Mouse (Mus musculus) thymus, adult 2 months (tissue): ENCODE data around the gene Gm13769. TPM values are rescaled to one million over a fixed set of nuclear protein-coding genes. Genes with fewer than 3 reads are reported as not detected.
"Not testable (repeated sequence)": the region's sequence is repeated elsewhere in the genome, so short reads cannot be mapped to it uniquely, and the experiment has no call there.

Experiments
- DNase-seq: peaks from one replicate; pipeline ENCODE4 v3.0.0; 2021
- H3K27ac ChIP-seq: fragments of 200-500 bp; 2 replicates; pipeline ENCODE4 v1.5.1; 2012; ENCODE audit warnings: low read length, control low read depth; ENCODE audit not compliant: control insufficient read depth, insufficient read depth
- H3K27me3 ChIP-seq: fragments of 200-500 bp; 2 replicates; pipeline ENCODE4 v1.6.1; 2012; ENCODE audit warnings: mild to moderate bottlenecking, low read length, moderate library complexity, mixed read lengths; ENCODE audit not compliant: control insufficient read depth, insufficient read depth
- H3K36me3 ChIP-seq: fragments of 200-500 bp; 2 replicates; pipeline ENCODE4 v1.6.1; 2012; ENCODE audit warnings: mild to moderate bottlenecking, low read length, moderate library complexity; ENCODE audit not compliant: control insufficient read depth, insufficient read depth
- H3K4me1 ChIP-seq: fragments of 200-500 bp; replicated peaks from 2 replicates; pipeline ENCODE4 v1.6.1; 2012; ENCODE audit warnings: low read length; ENCODE audit not compliant: control insufficient read depth, insufficient read depth
- H3K4me3 ChIP-seq: fragments of 200-500 bp; 2 replicates; pipeline ENCODE4 v1.5.1; 2012; ENCODE audit warnings: mild to moderate bottlenecking, low read length, control low read depth, moderate library complexity; ENCODE audit not compliant: control insufficient read depth, insufficient read depth
- CTCF ChIP-seq: fragments of 200-500 bp; IDR thresholded peaks from 2 replicates; pipeline ENCODE4 v1.5.1; 2012; ENCODE audit warnings: mild to moderate bottlenecking, control low read depth, low read length, moderate library complexity, borderline replicate concordance; ENCODE audit not compliant: control insufficient read depth, poor library complexity, insufficient read depth; ENCODE audit errors: extremely low read depth
- POLR2A ChIP-seq: fragments of 200-500 bp; IDR thresholded peaks from 2 replicates; pipeline ENCODE4 v1.6.1; 2012; ENCODE audit warnings: mild to moderate bottlenecking, low read length, control low read depth, moderate library complexity; ENCODE audit not compliant: control insufficient read depth, poor library complexity, insufficient read depth; ENCODE audit errors: extremely low read depth
- WGBS: fragments of 180-500 bp; shearing (Covaris S2); methylation state at CpG from one replicate; pipeline ENCODE4 v1.1.7; 2018; 5-methylcytosine and 5-hydroxymethylcytosine counted together
- polyA plus RNA-seq: library from polyadenylated mRNA; depleted of rRNA; stranded (reverse); fragments of >200 nt; gene quantifications from 2 replicates; pipeline ENCODE4 v1.2.3, GENCODE M21; 2012; rRNA removed

Gene Gm13769
- not detected in 2 replicates for polyA plus RNA-seq

- not testable (repeated sequence) for H3K27ac ChIP-seq, DNase-seq, H3K4me1 ChIP-seq, H3K27me3 ChIP-seq, H3K4me3 ChIP-seq, H3K36me3 ChIP-seq
- no CpG with 5 or more reads among the region's 6 CpGs for WGBS
Measured at GRCm38 (mm10) chr2:90321900-90322299, at the start of gene Gm13769. TSS of gene Gm13769 (plus strand) at chr2:90322200.

DNA sequence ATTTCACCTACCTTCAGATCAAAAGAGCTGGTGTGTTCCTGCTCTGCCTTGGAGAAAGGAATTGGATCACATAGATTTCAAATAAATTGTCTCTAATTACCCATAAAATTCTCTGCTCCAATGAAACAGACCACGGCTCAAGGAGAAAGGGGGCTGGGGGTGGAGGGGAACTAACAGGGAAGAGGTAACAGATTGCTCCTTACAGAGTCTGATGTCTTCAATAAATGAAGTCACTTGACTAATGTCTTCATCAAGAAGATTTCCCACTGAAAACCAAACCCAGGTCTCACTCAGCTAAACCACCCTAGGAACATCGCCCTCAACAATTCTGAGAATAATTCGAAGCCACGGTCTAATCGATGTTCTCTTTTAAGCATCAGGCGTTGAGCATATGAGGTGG, 29.3 kb upstream of the Gm13769 start, which contains the start of gene Olfr1272:
Olfr1272 (minus strand) TSS at position 101 of the 400 bp plus-strand sequence.
- no peak for DNase-seq
- no peaks in the 10 kb centered on the region for H3K36me3 ChIP-seq
- 94% methylated on average over 6 of the region's 6 CpGs for WGBS
- no peak within 1 kb of the TSS for H3K27ac ChIP-seq
- TF ChIP-seq POLR2A (no peak), CTCF (no peak)
- no peaks in the 10 kb centered on the region for H3K27me3 ChIP-seq
- H3K4me3 ChIP-seq: no peak within 1 kb of the TSS
- H3K4me1 ChIP-seq: no peaks in the 10 kb centered on the region

DNA sequence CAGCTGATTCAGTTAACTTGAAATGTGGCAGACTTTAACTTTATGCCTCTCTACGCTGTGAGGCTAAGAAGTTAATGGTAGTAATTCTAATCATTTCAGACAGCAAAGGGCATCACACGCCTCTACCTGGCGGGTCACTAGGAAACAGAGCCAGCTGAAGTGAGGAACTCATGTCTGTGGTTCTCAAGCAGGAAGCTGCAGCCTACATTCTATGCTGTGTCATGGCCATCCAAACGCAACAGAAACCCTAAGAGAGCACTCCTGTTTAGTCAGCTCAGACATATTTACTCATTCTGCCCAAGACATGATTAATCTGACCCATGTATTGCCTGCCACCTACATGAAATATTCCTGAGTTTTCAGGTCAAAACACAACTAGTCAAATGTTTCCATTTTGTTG, 24.7 kb downstream of the Gm13769 start:
- WGBS: no CpG with 5 or more reads among the region's 4 CpGs
- H3K36me3 ChIP-seq, H3K4me3 ChIP-seq, H3K27ac ChIP-seq, H3K27me3 ChIP-seq, H3K4me1 ChIP-seq, DNase-seq: not testable (repeated sequence)

DNA sequence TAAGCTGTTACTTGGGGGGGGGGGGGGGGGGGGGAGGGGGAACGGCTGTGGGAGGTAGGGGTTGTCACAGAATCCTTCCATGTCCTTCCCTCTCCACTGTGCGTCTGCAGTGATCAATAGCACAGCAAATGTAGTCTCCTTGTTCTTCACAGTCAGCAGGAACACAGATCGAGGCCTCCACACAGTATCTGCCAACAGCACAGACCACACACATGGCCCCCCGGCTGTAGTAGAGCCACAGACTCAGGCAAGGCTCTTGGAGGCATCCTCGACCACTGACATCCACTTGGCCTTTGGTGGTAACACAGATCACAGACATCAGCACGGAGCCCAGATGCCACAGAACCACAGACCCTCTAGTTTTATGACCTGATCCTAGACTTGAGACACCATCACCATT, 29.0 kb downstream of the Gm13769 start:
- not testable (repeated sequence) for H3K4me3 ChIP-seq, H3K27me3 ChIP-seq, H3K36me3 ChIP-seq, H3K27ac ChIP-seq, DNase-seq, H3K4me1 ChIP-seq
- no CpG with 5 or more reads among the region's 6 CpGs for WGBS

DNA sequence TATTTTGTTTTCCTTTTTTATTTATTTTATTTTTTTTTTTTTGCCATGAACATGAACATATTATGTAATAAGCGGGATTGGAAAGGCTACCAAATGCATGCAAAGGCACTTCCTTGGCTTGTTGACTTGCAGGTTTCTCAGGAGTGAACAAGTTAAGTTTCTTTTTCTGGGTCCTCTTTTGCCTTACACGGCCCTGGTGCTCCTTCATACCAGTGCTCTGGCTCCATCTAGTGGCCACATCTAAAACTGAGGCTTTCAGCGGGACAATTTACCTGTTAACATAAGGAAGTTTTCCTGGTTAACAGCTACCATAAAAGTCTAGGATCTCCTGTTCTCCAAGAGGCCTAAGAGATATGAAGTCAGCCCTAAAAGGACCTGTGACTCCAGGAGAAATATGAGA, 29.5 kb downstream of the Gm13769 start:
- not testable (repeated sequence) for H3K27me3 ChIP-seq, H3K36me3 ChIP-seq, H3K27ac ChIP-seq, H3K4me3 ChIP-seq, H3K4me1 ChIP-seq, DNase-seq
- WGBS: no CpG with 5 or more reads among the region's 3 CpGs

GRCm38 (mm10) chr2:90359229-90359628, 37.2 kb downstream of the Gm13769 start:
- H3K27ac ChIP-seq, DNase-seq, H3K4me1 ChIP-seq, H3K36me3 ChIP-seq, H3K4me3 ChIP-seq, H3K27me3 ChIP-seq: not testable (repeated sequence)
- whole genome bisulfite sequencing: no CpG with 5 or more reads among the region's 5 CpGs

DNA sequence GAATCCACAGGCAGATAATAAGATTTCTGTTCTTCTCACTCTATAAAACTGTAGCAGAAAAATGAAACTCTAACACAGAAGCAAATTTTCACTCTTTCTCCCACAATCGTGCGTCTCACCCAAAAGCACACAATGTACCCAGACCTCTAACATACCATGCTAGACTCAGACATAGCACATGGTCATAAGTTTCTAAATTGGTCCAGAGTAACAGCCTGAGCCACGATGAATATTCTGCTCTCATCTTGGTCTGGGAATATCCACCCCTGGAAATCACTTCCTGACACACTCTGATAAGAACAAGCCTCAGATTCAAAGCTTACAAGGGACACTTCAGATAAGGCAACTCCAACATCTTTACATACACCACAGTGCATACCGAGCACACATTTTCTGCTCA, 38.2 kb downstream of the Gm13769 start:
- not testable (repeated sequence) for H3K4me1 ChIP-seq, H3K4me3 ChIP-seq, H3K27me3 ChIP-seq, DNase-seq, H3K27ac ChIP-seq, H3K36me3 ChIP-seq
- no CpG with 5 or more reads among the region's 4 CpGs for WGBS

Other genes with a start within 250 kb of the Gm13769 start
- gene Olfr1269, start 200.8 kb upstream of the Gm13769 start, polyA plus RNA-seq: not detected in 2 replicates
- not detected in 2 replicates for gene Olfr32, start 179.9 kb upstream of the Gm13769 start, polyA plus RNA-seq
- gene Olfr1270, start 169.1 kb upstream of the Gm13769 start, polyA plus RNA-seq: not detected in 2 replicates
- not detected in 2 replicates for gene Olfr1506, start 97.7 kb upstream of the Gm13769 start, polyA plus RNA-seq
- not detected in 2 replicates for gene Olfr142, start 64.6 kb upstream of the Gm13769 start, polyA plus RNA-seq
- gene Olfr1271, start 51.2 kb upstream of the Gm13769 start, polyA plus RNA-seq: not detected in 2 replicates
- not detected in 2 replicates for gene Olfr1272, start 29.4 kb upstream of the Gm13769 start, polyA plus RNA-seq
- not detected in 2 replicates for gene Olfr1274-ps, start 76.5 kb downstream of the Gm13769 start, polyA plus RNA-seq